Mouse (Mus musculus) MEL (cell line): ENCODE data around the gene Gm9803. TPM values are rescaled to one million over a fixed set of nuclear protein-coding genes. Genes with fewer than 3 reads are reported as not detected.

Experiments used
- DNase-seq: peaks from one replicate; pipeline ENCODE4 v3.0.0; 2011; ENCODE audit warnings: low read depth, low spot score
- H3K27ac ChIP-seq: 2 replicates; pipeline ENCODE4 v1.5.1; 2012; ENCODE audit warnings: low read depth, mild to moderate bottlenecking, control low read depth, low read length, moderate library complexity; ENCODE audit not compliant: control insufficient read depth
- H3K27me3 ChIP-seq, 2 experiments: fragments of 150-350 bp in 1 of 2; sonication (generic) in 1 of 2; 2 replicates each; pipeline ENCODE4 v1.6.1; 2012; ENCODE audit warnings: low read length in 2 of 2, mild to moderate bottlenecking in 2 of 2, improper control_type of control experiment in 1 of 2, moderate library complexity in 1 of 2; ENCODE audit not compliant: insufficient read depth in 2 of 2, control insufficient read depth in 1 of 2
- H3K36me3 ChIP-seq, 2 experiments: 2 replicates each; pipeline ENCODE4 v1.6.1; 2012 to 2014; ENCODE audit warnings: low read length in 2 of 2, improper control_type of control experiment in 1 of 2, inconsistent platforms in 1 of 2, mild to moderate bottlenecking in 1 of 2; ENCODE audit not compliant: insufficient read depth in 2 of 2, control insufficient read depth in 1 of 2
- H3K4me1 ChIP-seq, 2 experiments: fragments of 150-350 bp in 1 of 2; sonication (generic) in 1 of 2; 2 replicates each; pipeline ENCODE4 v1.6.1; 2012; ENCODE audit warnings: low read length in 2 of 2, improper control_type of control experiment in 1 of 2, mild to moderate bottlenecking in 1 of 2; ENCODE audit not compliant: insufficient read depth in 2 of 2, control insufficient read depth in 1 of 2
- H3K4me3 ChIP-seq, 2 experiments: fragments of 150-350 bp in 1 of 2; sonication (generic) in 1 of 2; 2 replicates each; pipeline ENCODE4 v1.5.1; 2012; ENCODE audit warnings: low read depth in 2 of 2, low read length in 2 of 2, mild to moderate bottlenecking in 2 of 2, moderate library complexity in 2 of 2, control low read depth in 1 of 2, improper control_type of control experiment in 1 of 2; ENCODE audit not compliant: control insufficient read depth in 1 of 2, insufficient read depth in 1 of 2
- H3K79me2 ChIP-seq: 2 replicates; pipeline ENCODE4 v1.6.1; 2012; ENCODE audit warnings: mild to moderate bottlenecking, low read length, moderate library complexity; ENCODE audit not compliant: control insufficient read depth, poor library complexity, insufficient read depth
- H3K9ac ChIP-seq: 2 replicates; pipeline ENCODE4 v1.6.1; 2012; ENCODE audit warnings: low read depth, mild to moderate bottlenecking, control low read depth, low read length, moderate library complexity; ENCODE audit not compliant: control insufficient read depth, poor library complexity, severe bottlenecking
- H3K9me3 ChIP-seq: fragments of 150-350 bp; sonication (generic); replicated peaks from 2 replicates; pipeline ENCODE4 v1.6.1; 2012; ENCODE audit warnings: mild to moderate bottlenecking, low read length, improper control_type of control experiment, moderate library complexity; ENCODE audit not compliant: insufficient read depth
- BHLHE40 ChIP-seq: IDR thresholded peaks from 2 replicates; pipeline ENCODE4 v1.6.1; 2012; ENCODE audit warnings: low read depth, mild to moderate bottlenecking, inconsistent platforms, low read length, improper control_type of control experiment, borderline replicate concordance
- CHD1 ChIP-seq: IDR thresholded peaks from 2 replicates; pipeline ENCODE4 v1.6.1; 2012; ENCODE audit warnings: low read depth, mild to moderate bottlenecking, inconsistent platforms, low read length, improper control_type of control experiment
- EP300 ChIP-seq, 2 experiments: IDR thresholded peaks; 2 replicates each; pipeline ENCODE4 v1.6.1; 2011; ENCODE audit warnings: improper control_type of control experiment in 2 of 2, low read length in 2 of 2, low read depth in 1 of 2, mild to moderate bottlenecking in 1 of 2
- ETS1 ChIP-seq: IDR thresholded peaks from 2 replicates; pipeline ENCODE4 v1.6.1; 2012; ENCODE audit warnings: low read depth, mild to moderate bottlenecking, inconsistent platforms, low read length, improper control_type of control experiment, moderate library complexity
- KAT2A ChIP-seq: conservative IDR thresholded peaks from 2 replicates; pipeline ENCODE4 v1.6.1; 2012; ENCODE audit warnings: low read depth, low read length, improper control_type of control experiment, inconsistent platforms
- NELFE ChIP-seq: IDR thresholded peaks from 2 replicates; pipeline ENCODE4 v1.6.1; 2011; ENCODE audit warnings: low read depth, low read length, improper control_type of control experiment
- POLR2AphosphoS2 ChIP-seq: IDR thresholded peaks from 2 replicates; pipeline ENCODE4 v1.6.1; 2011; ENCODE audit warnings: low read length, improper control_type of control experiment
- RAD21 ChIP-seq: IDR thresholded peaks from 2 replicates; pipeline ENCODE4 v1.6.1; 2011; ENCODE audit warnings: mild to moderate bottlenecking, low read depth, low read length, improper control_type of control experiment
- TBP ChIP-seq: IDR thresholded peaks from 2 replicates; pipeline ENCODE4 v1.8.0; 2011; ENCODE audit warnings: low read depth, low read length, improper control_type of control experiment
- TCF12 ChIP-seq: IDR thresholded peaks from 2 replicates; pipeline ENCODE4 v1.6.1; 2014; ENCODE audit warnings: low read depth, mild to moderate bottlenecking, inconsistent platforms, low read length, improper control_type of control experiment, moderate library complexity
- USF1 ChIP-seq: IDR thresholded peaks from 2 replicates; pipeline ENCODE4 v1.6.1; 2014; ENCODE audit warnings: low read depth, mild to moderate bottlenecking, inconsistent platforms, low read length, improper control_type of control experiment, moderate library complexity
- ZKSCAN1 ChIP-seq: IDR thresholded peaks from 2 replicates; pipeline ENCODE4 v1.6.1; 2012; ENCODE audit warnings: low read depth, mild to moderate bottlenecking, inconsistent platforms, low read length, improper control_type of control experiment, moderate library complexity
- polyA plus RNA-seq, 2 experiments: library from polyadenylated mRNA; stranded (reverse) in 1 of 2; unstranded in 1 of 2; fragments of >175 nt in 1 of 2; fragments of >200 nt in 1 of 2; gene quantifications; 2 replicates each; pipeline versions ENCODE4 v1.2.1 to v1.2.4; 2012; ENCODE audit warnings: low replicate concordance in 2 of 2, low read depth in 1 of 2; ENCODE audit not compliant: insufficient read length in 2 of 2, insufficient read depth in 1 of 2, missing spikeins in 1 of 2
- total RNA-seq: library from RNA; depleted of rRNA; stranded (reverse); fragments of 300-350 nt; gene quantifications from 2 replicates; pipeline ENCODE4 v1.2.3, GENCODE M21; 2012

Gene Gm9803
- total and polyA plus RNA-seq, 3 experiments, result 18.7 to 137 TPM; not detected in 1

DNA sequence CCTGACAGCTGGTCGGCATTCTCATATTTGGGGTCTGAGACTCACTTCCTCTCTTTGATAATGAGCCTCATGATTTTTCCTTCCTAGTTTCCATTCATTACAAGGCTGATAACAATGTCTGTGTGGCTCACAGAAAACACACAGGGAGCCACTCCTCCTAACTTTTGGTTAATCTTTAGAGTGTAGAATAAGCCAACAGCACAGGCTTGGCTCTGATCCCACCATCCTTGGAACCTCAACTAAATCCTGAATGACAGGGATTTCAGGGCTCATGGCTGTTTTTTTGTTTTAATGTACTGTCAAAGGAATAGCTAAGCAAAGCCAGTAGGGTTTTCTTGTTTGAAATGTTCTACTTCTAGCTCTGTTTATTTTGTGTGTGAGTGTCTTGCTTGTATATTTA, 10.5 kb downstream of the Gm9803 start:
- TF ChIP-seq EP300 (IDR thresholded peaks at IDR 0.05; ENCODE audit: low read depth in 1 of 2, low read length in 2 of 2) (0 out of 4 replicates have a peak, but pooled peaks of 1 of the 2 experiments have one; percentile 30), NELFE (no peak)
- TF ChIP-seq, all 39 proteins: peak for 1
- Histone ChIP-seq H3K27me3 (no peaks in the 10 kb centered on the region), H3K27ac (no peak overlapping the region), H3K9me3 (no peaks in the 10 kb centered on the region), H3K36me3 (peaks cover 2 to 8% of the 10 kb centered on the region in 2 experiments; a peak in 3 of 4 replicates), H3K4me3 (no peak overlapping the region), H3K4me1 (peaks cover 6 to 12% of the 10 kb centered on the region in 2 experiments), H3K79me2 (peaks cover 4% of the 10 kb centered on the region), H3K9ac (no peak overlapping the region)
- DNase-seq, result peak; percentile 46

DNA sequence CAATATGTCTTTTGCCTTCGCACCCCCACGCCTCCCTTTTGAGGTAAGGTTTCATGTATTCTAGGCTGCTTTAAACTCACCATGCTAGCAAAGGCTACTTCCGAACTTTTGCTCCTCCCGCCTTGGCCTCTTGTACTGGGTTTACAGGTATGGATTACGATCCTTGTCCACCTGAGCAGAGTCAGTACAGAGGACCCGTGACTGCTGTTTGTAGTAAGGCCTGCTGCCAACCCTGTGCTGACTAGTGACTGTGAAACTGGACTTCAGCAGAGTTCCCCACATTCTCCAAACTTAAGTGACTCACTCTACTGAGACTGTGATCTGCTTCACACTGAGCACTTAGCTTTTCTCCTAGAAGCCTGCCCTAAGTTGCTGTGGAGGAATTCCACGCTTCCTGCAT, 13.8 kb downstream of the Gm9803 start:
- DNase-seq, result no peak
- peaks cover 0 to 16% of the 10 kb centered on the region in 2 experiments; a peak in 2 of 4 replicates for H3K36me3 ChIP-seq
- peaks cover 18% of the 10 kb centered on the region for H3K79me2 ChIP-seq
- no peak overlapping the region for H3K4me3 ChIP-seq
- no peaks in the 10 kb centered on the region for H3K9me3 ChIP-seq
- peaks cover 9 to 21% of the 10 kb centered on the region in 2 experiments for H3K4me1 ChIP-seq
- H3K27me3 ChIP-seq, result no peaks in the 10 kb centered on the region
- no peak overlapping the region for H3K9ac ChIP-seq
- no peak overlapping the region for H3K27ac ChIP-seq
- TF ChIP-seq ETS1 (no peak), TBP (no peak), KAT2A (no peak), POLR2AphosphoS2 (no peak), TCF12 (no peak)
- TF ChIP-seq, all 39 proteins: peak for 0

DNA sequence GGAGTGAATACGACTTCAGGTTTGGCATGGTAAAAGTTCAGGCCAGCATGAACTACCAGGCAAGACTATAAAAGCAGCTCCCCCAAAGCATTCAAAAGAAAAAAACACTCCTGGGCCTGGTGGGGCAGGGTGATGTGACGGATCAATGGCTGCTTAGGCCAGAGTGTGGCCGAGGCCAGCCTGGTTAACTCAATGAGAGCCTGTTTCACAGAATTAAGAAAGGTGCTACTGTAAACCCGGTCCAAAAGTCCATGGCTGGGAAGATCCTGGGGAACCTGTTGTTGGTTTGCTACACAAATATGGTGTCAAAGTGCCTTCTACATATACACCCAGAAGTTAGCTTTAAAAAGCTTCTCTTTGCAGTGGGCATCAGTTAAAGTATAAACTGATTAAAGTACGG, 14.9 kb downstream of the Gm9803 start:
- no peak overlapping the region for H3K9ac ChIP-seq
- TF ChIP-seq TBP (no peak), RAD21 (no peak)
- no peaks in the 10 kb centered on the region for H3K27me3 ChIP-seq
- no peak overlapping the region for H3K27ac ChIP-seq
- H3K36me3 ChIP-seq, result peaks cover 0 to 16% of the 10 kb centered on the region in 2 experiments; a peak in 2 of 4 replicates
- peaks cover 9 to 21% of the 10 kb centered on the region in 2 experiments for H3K4me1 ChIP-seq
- H3K9me3 ChIP-seq, result no peaks in the 10 kb centered on the region
- H3K4me3 ChIP-seq, result no peak overlapping the region
- H3K79me2 ChIP-seq, result peaks cover 18% of the 10 kb centered on the region
- no peak for DNase-seq

DNA sequence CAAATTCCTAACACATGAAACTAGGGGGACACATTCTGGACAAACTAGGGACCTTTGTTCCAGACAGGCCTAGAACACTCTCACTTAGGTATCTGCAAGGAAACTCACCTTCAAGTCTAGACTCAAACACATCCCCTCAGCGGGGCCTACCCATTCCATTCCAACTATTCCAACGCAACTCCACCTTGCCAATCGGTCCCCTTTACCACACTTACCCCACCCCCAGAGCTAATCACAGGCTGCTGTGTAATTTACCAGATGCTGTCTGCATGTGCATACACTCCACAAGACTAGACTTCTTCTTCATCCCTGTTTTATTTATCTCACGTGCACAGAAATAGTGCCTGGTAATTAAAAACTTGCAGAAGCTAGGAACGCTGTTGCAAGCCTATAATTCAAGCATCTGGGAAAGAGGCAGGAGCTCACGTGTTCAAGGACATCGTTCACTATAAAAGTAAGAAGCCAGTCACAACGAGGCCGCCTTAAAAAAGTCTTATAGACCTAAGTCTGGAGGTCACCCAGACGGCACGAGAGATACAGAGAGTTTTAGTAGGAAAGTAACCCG, 15.9 kb downstream of the Gm9803 start:
- Histone ChIP-seq H3K27me3 (no peaks in the 10 kb centered on the region), H3K4me3 (peak overlapping the region; percentile 92 to 96)
- TF ChIP-seq CHD1, result 0 out of 2 replicates have a peak, but pooled peaks have one; percentile 23
- TF ChIP-seq BHLHE40, result peak; percentile 58; the same call in 1 of the 2 replicates
- TF ChIP-seq ZKSCAN1, result no peak
- TF ChIP-seq USF1, result peak; percentile 46; the same call in 1 of the 2 replicates
- TF ChIP-seq, all 39 proteins: peak for 3
- H3K36me3 ChIP-seq, result peaks cover 0 to 12% of the 10 kb centered on the region in 2 experiments; a peak in 2 of 4 replicates
- peak overlapping the region; percentile 98 for H3K9ac ChIP-seq
- DNase-seq, result peak; percentile 46
- H3K27ac ChIP-seq, result peak overlapping the region; percentile 46
- H3K9me3 ChIP-seq, result no peaks in the 10 kb centered on the region
- peaks cover 18% of the 10 kb centered on the region for H3K79me2 ChIP-seq
- peaks cover 4 to 17% of the 10 kb centered on the region in 2 experiments for H3K4me1 ChIP-seq
